17 mouse cellular contexts compared by ENCODE assay signal in genomic region chr5:148556509-148556908, GRCm38 (mm10). TPM values are rescaled to one million over a fixed set of nuclear protein-coding genes. Genes with fewer than 3 reads are reported as not detected.
DNase-seq lines count a peak whose midpoint lies in the region.
"Had no signal": no experiment of that assay in that cellular context is flagged by ENCODE, and none has a peak within 500 bp of the region (broad histone marks: within the 10 kb centered on the region; RNA-seq: fewer than 3 reads in every experiment).

No protein-coding gene starts in this region.

- peak; percentile 64 for DNase-seq in heart, embryonic 10.5 days (ENCODE audit: low spot score)
- no peak for DNase-seq in heart, postnatal 25 days (ENCODE audit: low spot score)
- DNase-seq in lung, adult 18-20 months = peak; percentile 42 to 52
- DNase-seq in lung, postnatal 14 days = no peak
- peak; percentile 31 to 35 for DNase-seq in urinary bladder, postnatal 36 days (ENCODE audit: low spot score in 2 of 2)
- DNase-seq in urinary bladder, adult 2 months (ENCODE audit: low spot score) = no peak
- no peak for DNase-seq in c-Kit-positive CD71-positive TER-119-positive erythroid progenitor cells, embryonic 14.5 days (ENCODE audit: low spot score)
- DNase-seq: adrenal gland, postnatal 10 days; cerebellum, postnatal 14 days; gastrocnemius, postnatal 14 days; heart, adult 2 months; thymus, postnatal 36 days had no signal

- H3K27ac ChIP-seq in heart, embryonic 10.5 days = no peak overlapping the region
- H3K27ac ChIP-seq: embryonic facial prominence, embryonic 13.5 days; heart, adult 2 months; hindbrain, embryonic 10.5 days; hindbrain, postnatal 0 days; midbrain, embryonic 15.5 days; neural tube, embryonic 15.5 days had no signal

- 72% methylated on average over 5 of the region's 5 CpGs for WGBS in heart, embryonic 10.5 days

- H3K9me3 ChIP-seq in heart, embryonic 10.5 days = no peaks in the 10 kb centered on the region
- H3K9me3 ChIP-seq: embryonic facial prominence, embryonic 13.5 days; hindbrain, embryonic 10.5 days; midbrain, embryonic 15.5 days; neural tube, embryonic 15.5 days had no signal

- H3K4me3 ChIP-seq in heart, embryonic 10.5 days = no peak overlapping the region
- H3K4me3 ChIP-seq: embryonic facial prominence, embryonic 13.5 days; heart, adult 2 months; hindbrain, embryonic 10.5 days; midbrain, embryonic 15.5 days; neural tube, embryonic 15.5 days had no signal

- H3K36me3 ChIP-seq in heart, embryonic 10.5 days = no peaks in the 10 kb centered on the region
- H3K36me3 ChIP-seq: embryonic facial prominence, embryonic 13.5 days; hindbrain, embryonic 10.5 days; midbrain, embryonic 15.5 days; neural tube, embryonic 15.5 days had no signal

- no peaks in the 10 kb centered on the region for H3K27me3 ChIP-seq in heart, embryonic 10.5 days (ENCODE audit: insufficient read depth, poor library complexity, severe bottlenecking)
- H3K27me3 ChIP-seq: midbrain, embryonic 15.5 days; neural tube, embryonic 15.5 days had no signal

- H3K4me1 ChIP-seq in heart, embryonic 10.5 days = peaks cover 30% of the 10 kb centered on the region

- intact Hi-C loops in heart, postnatal 25 days (cut with DNase I) = no loop called here

RNA-seq across cellular contexts. Expression of gene Ubl3, which starts 3.9 kb away (rescaled TPM):
- polyA plus RNA-seq in heart, embryonic 10.5 days (2016; fragmentation: Nextera tagmentation; extraction: Ambion mirVana) = 55.0 and 59.9 TPM in 2 replicates
- total RNA-seq in heart, postnatal 25 days (2021) = 10 to 100 TPM; 89.6 to 99.7 TPM
- 50.8 and 66.5 TPM in 2 replicates for polyA plus RNA-seq in urinary bladder, adult 2 months (2012; rRNA removed)

Comparison
In these comparisons a context has a peak if more than half of its experiments do, and no peak if none do; other contexts are left out.
1. DNase-seq: peak in heart, embryonic 10.5 days (single experiment), lung, adult 18-20 months (2 of 2) and urinary bladder, postnatal 36 days (2 of 2); none in heart, postnatal 25 days (single experiment), lung, postnatal 14 days (single experiment), urinary bladder, adult 2 months (single experiment) and c-Kit-positive CD71-positive TER-119-positive erythroid progenitor cells, embryonic 14.5 days (single experiment).